Mouse (Mus musculus) CD4-positive, CD25-positive, alpha-beta regulatory T cell (primary cell): Measurements from ENCODE around the gene Speg. TPM values are rescaled to one million over a fixed set of nuclear protein-coding genes. Genes with fewer than 3 reads are reported as not detected.

Source experiments
- polyA plus RNA-seq: library from polyadenylated mRNA; unstranded; fragments of 100-300 nt; shearing (Covaris generic); gene quantifications from one replicate; pipeline ENCODE4 v1.2.1, GENCODE M21; 2017

The Speg gene
- polyA plus RNA-seq, result 0.59 TPM

GRCm38 (mm10) chr1:75374950-75375936, at the start of gene Speg:
TSS of gene Speg (plus strand) at chr1:75375297.

GRCm38 (mm10) chr1:75360112-75361031, 14.7 kb upstream of the Speg start, which contains the start of gene Des:
TSS of gene Des (plus strand) at chr1:75360329.

GRCm38 (mm10) chr1:75435475-75436328, 60.6 kb downstream of the Speg start, which contains the start of gene Gmppa:
TSS of gene Gmppa (plus strand) at chr1:75435930.

GRCm38 (mm10) chr1:75450314-75451005, 75.4 kb downstream of the Speg start, which contains the start of gene Asic4:
TSS of gene Asic4 (plus strand) at chr1:75450436.

GRCm38 (mm10) chr1:75478916-75479634, 104.0 kb downstream of the Speg start, which contains the start of the genes Chpf and Tmem198:
TSS of gene Chpf (minus strand) at chr1:75479307.
TSS of gene Tmem198 (plus strand) at chr1:75479532.

Other genes with a start within 250 kb of the Speg start
- 0.25 TPM for gene Slc23a3, start 241.4 kb upstream of the Speg start, polyA plus RNA-seq
- gene Cnppd1, start 232.6 kb upstream of the Speg start, polyA plus RNA-seq, result 178 TPM
- gene Retreg2, start 232.5 kb upstream of the Speg start, polyA plus RNA-seq, result 113 TPM
- 78.5 TPM for gene Zfand2b, start 206.7 kb upstream of the Speg start, polyA plus RNA-seq
- 4.5 TPM for gene Abcb6, start 194.9 kb upstream of the Speg start, polyA plus RNA-seq
- 46.2 TPM for gene Ankzf1, start 183.1 kb upstream of the Speg start, polyA plus RNA-seq
- gene Atg9a, start 183.1 kb upstream of the Speg start, polyA plus RNA-seq, result 24.9 TPM
- 15.6 TPM for gene Glb1l, start 164.5 kb upstream of the Speg start, polyA plus RNA-seq
- gene Stk16, start 164.5 kb upstream of the Speg start, polyA plus RNA-seq, result 104 TPM
- gene Tuba4a, start 155.4 kb upstream of the Speg start, polyA plus RNA-seq, result 316 TPM
- 0.85 TPM for gene A630095N17Rik, start 143.2 kb upstream of the Speg start, polyA plus RNA-seq
- gene Dnajb2, start 138.9 kb upstream of the Speg start, polyA plus RNA-seq, result 25.5 TPM
- 0.43 TPM for gene Ptprn, start 110.8 kb upstream of the Speg start, polyA plus RNA-seq
- not detected for gene Resp18, start 96.9 kb upstream of the Speg start, polyA plus RNA-seq
- gene Dnpep, start 57.3 kb upstream of the Speg start, polyA plus RNA-seq, result 78.1 TPM
- 0.34 TPM for gene Des, start 15.0 kb upstream of the Speg start, polyA plus RNA-seq
- 90.4 TPM for gene Gmppa, start 60.6 kb downstream of the Speg start, polyA plus RNA-seq
- gene Asic4, start 75.1 kb downstream of the Speg start, polyA plus RNA-seq, result not detected
- 36.2 TPM for gene Chpf, start 104.0 kb downstream of the Speg start, polyA plus RNA-seq
- gene Tmem198, start 104.2 kb downstream of the Speg start, polyA plus RNA-seq, result 1.5 TPM
- gene Obsl1, start 131.2 kb downstream of the Speg start, polyA plus RNA-seq, result 0.32 TPM
- not detected for gene Inha, start 131.8 kb downstream of the Speg start, polyA plus RNA-seq
- gene Stk11ip, start 146.2 kb downstream of the Speg start, polyA plus RNA-seq, result 24.2 TPM
- not detected for gene Slc4a3, start 171.0 kb downstream of the Speg start, polyA plus RNA-seq